Mouse (Mus musculus): Measurements from ENCODE around the gene Lrpap1.

DNA sequence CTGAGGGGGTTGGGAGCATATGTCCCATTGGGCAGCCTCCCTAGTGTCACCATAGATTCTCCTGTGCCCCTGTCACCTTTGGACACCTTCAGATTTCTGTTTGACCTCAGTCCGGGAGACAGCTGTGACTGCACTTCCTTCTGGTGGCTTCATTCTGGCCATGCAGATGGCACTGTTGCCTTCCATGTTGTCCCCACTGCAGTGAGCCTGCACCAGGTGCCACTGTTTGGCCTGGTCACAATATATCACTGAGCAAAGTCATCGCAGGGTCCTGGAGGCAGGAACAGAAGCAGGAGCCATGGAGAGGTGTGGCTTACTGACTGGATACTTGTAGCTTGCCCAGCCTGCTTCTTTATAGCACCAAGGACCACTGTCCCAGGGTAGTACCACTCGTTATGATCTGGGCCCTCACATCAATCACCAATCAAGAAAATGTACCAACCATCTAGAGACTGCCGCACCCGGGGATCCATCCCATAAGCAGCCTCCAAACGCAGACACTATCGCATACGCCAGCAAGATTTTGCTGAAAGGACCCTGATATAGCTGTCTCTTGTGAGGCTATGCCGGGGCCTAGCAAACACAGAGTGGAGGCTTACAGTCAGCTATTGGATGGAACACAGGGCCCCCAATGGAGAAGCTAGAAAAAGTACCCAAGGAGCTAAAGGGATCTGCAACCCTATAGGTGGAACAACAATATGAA lies 26.9 kb upstream of the Lrpap1 start:
- TF ChIP-seq EP300 (IDR thresholded peaks at IDR 0.05; ENCODE audit: low read depth) (no peak), CTCF (IDR thresholded peaks at IDR 0.05; ENCODE audit: low read depth) (no peak)

All from liver, embryonic 14.5 days (tissue).